Mouse (Mus musculus) urinary bladder, postnatal 14 days (tissue): ENCODE data around the gene Plk4.
"Not testable (repeated sequence)": the region's sequence is repeated elsewhere in the genome, so short reads cannot be mapped to it uniquely, and the experiment has no call there.

Source experiments
- DNase-seq: peaks from one replicate; pipeline ENCODE4 v3.0.0; 2021; ENCODE audit warnings: low spot score

Plk4 gene

GRCm38 (mm10) chr3:40799530-40800372, at the start of gene Plk4:
Gene Plk4, plus strand, starts transcription at chr3:40800019.
- peak; percentile 98 for DNase-seq

GRCm38 (mm10) chr3:40760746-40761145, 39.1 kb upstream of the Plk4 start:
- no peak for DNase-seq

- DNase-seq = no peak
Measured at GRCm38 (mm10) chr3:40761312-40761711, 38.5 kb upstream of the Plk4 start.

- no peak for DNase-seq
Measured at GRCm38 (mm10) chr3:40793783-40794182, 6.0 kb upstream of the Plk4 start.

GRCm38 (mm10) chr3:40798054-40798453, 1.8 kb upstream of the Plk4 start:
- DNase-seq = no peak

GRCm38 (mm10) chr3:40798500-40798899, 1.3 kb upstream of the Plk4 start:
- DNase-seq = peak; percentile 57

- peak; percentile 56 for DNase-seq
Measured at GRCm38 (mm10) chr3:40800373-40800823, 579 bp downstream of the Plk4 start.

- no peak for DNase-seq
Measured at GRCm38 (mm10) chr3:40806871-40807270, 7.1 kb downstream of the Plk4 start.

- no peak for DNase-seq
Measured at GRCm38 (mm10) chr3:40808686-40809085, 8.9 kb downstream of the Plk4 start.

GRCm38 (mm10) chr3:40809894-40810293, 10.1 kb downstream of the Plk4 start:
- DNase-seq = no peak

GRCm38 (mm10) chr3:40813275-40813674, 13.5 kb downstream of the Plk4 start:
- no peak for DNase-seq

GRCm38 (mm10) chr3:40845521-40845920, 45.7 kb downstream of the Plk4 start:
- DNase-seq = not testable (repeated sequence)

- DNase-seq = peak; percentile 95
Measured at GRCm38 (mm10) chr3:40846473-40846956, 46.7 kb downstream of the Plk4 start, which contains the start of gene Mfsd8. Gene Mfsd8, minus strand, starts transcription at chr3:40846886.

GRCm38 (mm10) chr3:40846957-40847017, 47.0 kb downstream of the Plk4 start, which contains the start of gene Abhd18:
Gene Abhd18, plus strand, starts transcription at chr3:40846970.
- DNase-seq = not testable (repeated sequence)

GRCm38 (mm10) chr3:40847018-40847417, 47.2 kb downstream of the Plk4 start:
- DNase-seq = peak; percentile 30

- DNase-seq = not testable (repeated sequence)
Measured at GRCm38 (mm10) chr3:40847936-40848335, 48.1 kb downstream of the Plk4 start.

GRCm38 (mm10) chr3:40853123-40853738, 53.4 kb downstream of the Plk4 start:
- not testable (repeated sequence) for DNase-seq
